Mouse (Mus musculus) intestine, postnatal 0 days (tissue): Measurements from ENCODE around the gene Tmem115. TPM values are rescaled to one million over a fixed set of nuclear protein-coding genes. Genes with fewer than 3 reads are reported as not detected.

Experiments used
- ATAC-seq: fragments of 200-750 bp; cut with Nextera tagmentation; 2 replicates; pipeline ENCODE4 v1.8.0; 2017; ENCODE audit warnings: mild to moderate bottlenecking, moderate TSS enrichment, moderate library complexity
- H3K27ac ChIP-seq: fragments of 300-500 bp; sonication (generic); 2 replicates; pipeline ENCODE4 v1.5.1; 2014; ENCODE audit warnings: mild to moderate bottlenecking, low read depth, low read length, moderate library complexity
- H3K27me3 ChIP-seq: fragments of 300-500 bp; sonication (generic); replicated peaks from 2 replicates; pipeline ENCODE4 v1.6.1; 2014; ENCODE audit warnings: low read length, mixed read lengths; ENCODE audit not compliant: control insufficient read depth, insufficient read depth
- H3K36me3 ChIP-seq: fragments of 300-500 bp; sonication (generic); 2 replicates; pipeline ENCODE4 v1.6.1; 2014; ENCODE audit warnings: mild to moderate bottlenecking, moderate library complexity; ENCODE audit not compliant: control insufficient read depth, insufficient read depth
- H3K4me1 ChIP-seq: fragments of 300-500 bp; sonication (generic); replicated peaks from 2 replicates; pipeline ENCODE4 v1.6.1; 2014; ENCODE audit warnings: antibody characterized with exemption, low read length, mixed read lengths; ENCODE audit not compliant: control insufficient read depth, insufficient read depth
- H3K4me2 ChIP-seq: fragments of 300-500 bp; sonication (generic); replicated peaks from 2 replicates; pipeline ENCODE4 v1.6.1; 2014; ENCODE audit warnings: low read depth, mild to moderate bottlenecking, moderate library complexity
- H3K4me3 ChIP-seq: fragments of 300-500 bp; sonication (generic); 2 replicates; pipeline ENCODE4 v1.5.1; 2014; ENCODE audit warnings: low read depth, low read length
- H3K9ac ChIP-seq: fragments of 300-500 bp; sonication (generic); 2 replicates; pipeline ENCODE4 v1.6.1; 2014; ENCODE audit warnings: mild to moderate bottlenecking, low read depth, low read length
- H3K9me3 ChIP-seq: fragments of 300-500 bp; sonication (generic); 2 replicates; pipeline ENCODE4 v1.6.1; 2016; ENCODE audit warnings: mixed run types; ENCODE audit not compliant: control insufficient read depth
- CTCF ChIP-seq: sonication (generic); IDR thresholded peaks from 2 replicates; pipeline ENCODE4 v1.5.1; 2016; ENCODE audit warnings: low read depth, mild to moderate bottlenecking, control low read depth, antibody characterized with exemption, moderate library complexity
- WGBS: fragments of 180-500 bp; shearing (Covaris S2); extraction: QIAGEN DNeasy Blood & Tissue Kit; methylation state at CpG from one replicate; pipeline ENCODE4 v1.1.7; 2014; 5-methylcytosine and 5-hydroxymethylcytosine counted together
- polyA plus RNA-seq: library from polyadenylated mRNA; unstranded; fragments of >200 nt; fragmentation: Nextera tagmentation; extraction: Ambion mirVana; gene quantifications from 2 replicates; pipeline ENCODE4 v1.2.1, GENCODE M21; 2015

Gene Tmem115
- polyA plus RNA-seq, 1 experiment from 2014 or later = 38.0 TPM

- H3K4me3 ChIP-seq = peak overlapping the region; percentile 41
- peaks cover 17% of the 10 kb centered on the region; the same call in 1 of the 2 replicates for H3K4me1 ChIP-seq
Observed at GRCm38 (mm10) chr9:107550491-107551116, 16.9 kb downstream of the Tmem115 start.

GRCm38 (mm10) chr9:107551117-107551889 is 17.6 kb downstream of the Tmem115 start, which contains the start of gene Rassf1:
Gene Rassf1 (plus strand): TSS chr9:107551555.
- 0 out of 2 replicates have a peak, but pooled peaks have one; percentile 13 for ATAC-seq
- Histone ChIP-seq H3K27ac (peak within 1 kb of the TSS; percentile 73), H3K27me3 (no peaks in the 10 kb centered on the region), H3K9ac (peak within 1 kb of the TSS; percentile 50), H3K9me3 (no peaks in the 10 kb centered on the region), H3K4me1 (peaks cover 17% of the 10 kb centered on the region; the same call in 1 of the 2 replicates), H3K4me2 (peak within 1 kb of the TSS; percentile 86), H3K36me3 (no peaks in the 10 kb centered on the region; the same call in 1 of the 2 replicates), H3K4me3 (peak within 1 kb of the TSS; percentile 41)
- 2% methylated on average over 62 of the region's 63 CpGs for whole genome bisulfite sequencing
- peak; percentile 2; the same call in 1 of the 2 replicates for TF ChIP-seq CTCF

More at GRCm38 (mm10) chr9:107550491-107551116, 16.9 kb downstream of the Tmem115 start:
- ATAC-seq = no peak
- Histone ChIP-seq H3K27me3 (no peaks in the 10 kb centered on the region), H3K9ac (peak overlapping the region; percentile 50; the same call in 1 of the 2 replicates), H3K36me3 (no peaks in the 10 kb centered on the region; the same call in 1 of the 2 replicates), H3K27ac (peak overlapping the region; percentile 73), H3K4me2 (peak overlapping the region; percentile 86), H3K9me3 (no peaks in the 10 kb centered on the region)
- 31% methylated on average over 23 of the region's 23 CpGs for WGBS
- TF ChIP-seq CTCF = no peak

- peaks cover 17% of the 10 kb centered on the region for H3K4me1 ChIP-seq
- 21% methylated on average over 8 of the region's 8 CpGs for WGBS
Observed at GRCm38 (mm10) chr9:107551890-107552355, 18.2 kb downstream of the Tmem115 start.

GRCm38 (mm10) chr9:107552690-107553393 is 19.1 kb downstream of the Tmem115 start:
- Histone ChIP-seq H3K9ac (no peak overlapping the region), H3K27ac (no peak overlapping the region), H3K36me3 (peaks cover 9% of the 10 kb centered on the region), H3K4me1 (peaks cover 17% of the 10 kb centered on the region), H3K9me3 (no peaks in the 10 kb centered on the region), H3K4me2 (peak overlapping the region; percentile 77), H3K27me3 (no peaks in the 10 kb centered on the region), H3K4me3 (no peak overlapping the region)
- ATAC-seq = no peak
- no peak for TF ChIP-seq CTCF
- WGBS = 72% methylated on average over 5 of the region's 5 CpGs

More at GRCm38 (mm10) chr9:107551890-107552355, 18.2 kb downstream of the Tmem115 start:
- peak overlapping the region; percentile 41 for H3K4me3 ChIP-seq
- H3K9me3 ChIP-seq = no peaks in the 10 kb centered on the region
- H3K4me2 ChIP-seq = peak overlapping the region; percentile 86
- no peaks in the 10 kb centered on the region; the same call in 1 of the 2 replicates for H3K36me3 ChIP-seq
- peak overlapping the region; percentile 50 for H3K9ac ChIP-seq
- H3K27ac ChIP-seq = peak overlapping the region; percentile 66; the same call in 1 of the 2 replicates
- no peak for ATAC-seq
- no peak for TF ChIP-seq CTCF
- H3K27me3 ChIP-seq = no peaks in the 10 kb centered on the region

- Histone ChIP-seq H3K36me3 (peaks cover 18% of the 10 kb centered on the region), H3K4me1 (peaks cover 17% of the 10 kb centered on the region), H3K9me3 (no peaks in the 10 kb centered on the region), H3K27me3 (no peaks in the 10 kb centered on the region), H3K27ac (peak overlapping the region; percentile 96), H3K4me3 (peak overlapping the region; percentile 76), H3K9ac (peak overlapping the region; percentile 28), H3K4me2 (peak overlapping the region; percentile 77)
- WGBS = 5% methylated on average over 37 of the region's 37 CpGs
- TF ChIP-seq CTCF = no peak
- peak; percentile 29 for ATAC-seq
Observed at GRCm38 (mm10) chr9:107553541-107554318, 20.0 kb downstream of the Tmem115 start.
